In the genomic region with DNA sequence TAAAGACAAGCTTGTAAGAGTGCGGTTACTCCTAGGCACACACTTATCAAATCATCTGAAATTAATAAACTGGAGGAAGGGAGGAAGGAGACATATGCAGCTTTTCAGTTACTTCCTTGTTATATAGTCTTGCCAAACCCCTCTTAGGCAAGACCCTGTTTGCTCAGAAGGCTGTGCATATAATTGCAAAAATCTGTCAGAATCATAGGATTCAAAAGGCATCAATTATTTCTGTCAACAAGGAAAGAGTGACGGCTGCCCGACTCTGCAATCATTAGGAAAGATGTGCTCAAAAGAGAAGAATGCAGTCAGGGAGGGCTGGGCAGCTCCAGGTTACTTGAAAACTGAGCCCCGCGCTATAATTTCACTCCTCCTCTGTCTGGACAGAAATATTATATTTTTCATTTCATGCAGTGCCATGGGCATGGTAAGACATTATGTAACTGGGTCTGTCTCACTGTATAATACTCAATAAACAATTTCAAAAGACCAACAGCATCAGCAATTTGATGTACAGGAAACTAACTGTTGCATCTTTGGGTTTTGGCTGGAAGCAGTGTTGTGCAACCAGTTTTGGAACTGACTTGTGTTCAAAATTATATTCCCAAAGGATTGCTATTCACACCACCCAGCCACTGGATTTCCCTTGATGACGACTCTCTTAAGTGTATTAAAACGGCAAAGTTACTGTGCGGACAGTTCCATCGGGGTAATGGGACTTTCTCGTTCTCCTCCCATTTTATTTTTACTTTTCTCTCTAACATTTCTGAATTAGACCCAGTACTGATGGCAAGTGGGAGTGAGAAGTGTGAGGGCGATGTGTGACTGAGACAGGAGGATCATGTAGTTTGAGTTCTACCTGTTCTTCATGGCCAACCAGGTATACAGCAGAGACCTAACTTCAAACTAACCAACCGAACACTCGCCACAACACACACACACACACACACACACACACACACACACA, we compare ENCODE assay signal across 11 mouse cellular contexts. TPM values are rescaled to one million over a fixed set of nuclear protein-coding genes. Genes with fewer than 3 reads are reported as not detected.
DNase-seq lines count a peak whose midpoint lies in the region; ATAC-seq and TF ChIP-seq lines count a peak whose summit lies in the region.
"Had no signal": no experiment of that assay in that cellular context is flagged by ENCODE, and none has a peak within 500 bp of the region (broad histone marks: within the 10 kb centered on the region; RNA-seq: fewer than 3 reads in every experiment).

No protein-coding gene starts in this region.

- TF ChIP-seq CTCF in intestine, postnatal 0 days (IDR thresholded peaks at IDR 0.05; ENCODE audit: low read depth) = no peak
- no peak for TF ChIP-seq CTCF in E14TG2a.4 (conservative IDR thresholded peaks at IDR 0.05; ENCODE audit: low read length)
- no peak for TF ChIP-seq CTCF in cerebellum, adult 2 months (IDR thresholded peaks at IDR 0.05; ENCODE audit: borderline replicate concordance, insufficient read depth, low read depth, low read length)

- peak overlapping the region; percentile 96; the same call in 1 of the 2 replicates for H3K4me2 ChIP-seq in intestine, embryonic 15.5 days (replicated peaks)
- H3K4me2 ChIP-seq in intestine, postnatal 0 days (replicated peaks; ENCODE audit: low read depth) = no peak overlapping the region
- peak overlapping the region; percentile 95; the same call in 1 of the 2 replicates for H3K4me2 ChIP-seq in lung, embryonic 16.5 days (ENCODE audit: low read depth, low read length)

- no peak overlapping the region for H3K9ac ChIP-seq in intestine, embryonic 15.5 days
- H3K9ac ChIP-seq in intestine, postnatal 0 days (ENCODE audit: low read depth, low read length) = no peak overlapping the region
- no peak overlapping the region for H3K9ac ChIP-seq in lung, embryonic 16.5 days (ENCODE audit: low read length)

- ATAC-seq in intestine, embryonic 15.5 days = no peak
- ATAC-seq in intestine, postnatal 0 days = no peak
- ATAC-seq in lung, embryonic 16.5 days (ENCODE audit: low read depth) = no peak

- H3K27me3 ChIP-seq in intestine, embryonic 15.5 days (replicated peaks) = no peaks in the 10 kb centered on the region
- H3K27me3 ChIP-seq in intestine, postnatal 0 days (replicated peaks; ENCODE audit: control insufficient read depth, insufficient read depth, low read length) = no peaks in the 10 kb centered on the region
- H3K27me3 ChIP-seq in E14TG2a.4 (ENCODE audit: insufficient read depth, low read length) = peaks cover 26% of the 10 kb centered on the region
- H3K27me3 ChIP-seq in lung, embryonic 16.5 days (ENCODE audit: control insufficient read depth, insufficient read depth, low read depth, low read length) = no peaks in the 10 kb centered on the region
- peaks cover 1% of the 10 kb centered on the region; the same call in 1 of the 2 replicates for H3K27me3 ChIP-seq in cerebellum, adult 2 months (ENCODE audit: control insufficient read depth, insufficient read depth, low read length)

- WGBS in intestine, embryonic 15.5 days = 81% methylated on average over 11 of the region's 13 CpGs
- 82% methylated on average over 13 of the region's 13 CpGs for WGBS in intestine, postnatal 0 days
- 63% methylated on average over 13 of the region's 13 CpGs for WGBS in lung, embryonic 16.5 days
- WGBS in cerebellum, adult 2 months = 88% methylated on average over 13 of the region's 13 CpGs

- peaks cover 3% of the 10 kb centered on the region; the same call in 1 of the 2 replicates for H3K4me1 ChIP-seq in intestine, embryonic 15.5 days (replicated peaks)
- 0 out of 2 replicates have a peak, but pooled peaks cover 4% of the 10 kb centered on the region for H3K4me1 ChIP-seq in intestine, postnatal 0 days (replicated peaks; ENCODE audit: control insufficient read depth, insufficient read depth, low read length)
- peaks cover 52% of the 10 kb centered on the region for H3K4me1 ChIP-seq in E14TG2a.4 (replicated peaks; ENCODE audit: low read depth, low read length)
- H3K4me1 ChIP-seq in lung, embryonic 16.5 days (replicated peaks; ENCODE audit: control insufficient read depth, insufficient read depth, low read length) = peaks cover 14% of the 10 kb centered on the region
- peaks cover 3% of the 10 kb centered on the region; the same call in 1 of the 2 replicates for H3K4me1 ChIP-seq in cerebellum, adult 2 months (ENCODE audit: control insufficient read depth, insufficient read depth, low read length)

- no peak for TF ChIP-seq POLR2A in cerebellum, adult 2 months (IDR thresholded peaks at IDR 0.05; ENCODE audit: borderline replicate concordance, insufficient read depth, low read length)

- no peak overlapping the region for H3K4me3 ChIP-seq in intestine, embryonic 15.5 days (replicated peaks)
- H3K4me3 ChIP-seq in intestine, postnatal 0 days (ENCODE audit: low read depth, low read length) = no peak overlapping the region
- 0 out of 2 replicates have a peak overlapping the region, but pooled peaks have one; percentile 84 for H3K4me3 ChIP-seq in E14TG2a.4 (replicated peaks; ENCODE audit: low read length)
- no peak overlapping the region for H3K4me3 ChIP-seq in lung, embryonic 16.5 days (ENCODE audit: low read length)
- no peak overlapping the region for H3K4me3 ChIP-seq in cerebellum, adult 2 months (replicated peaks; ENCODE audit: insufficient read depth, low read depth, low read length)

- DNase-seq in heart, adult 8-10 months (ENCODE audit: low spot score) = peak; percentile 41
- DNase-seq in retina, embryonic 14.5 days (ENCODE audit: low spot score) = no peak
- DNase-seq in left cerebral cortex, adult 18-20 months (ENCODE audit: low spot score in 2 of 2) = no peak
- no peak for DNase-seq in cerebellum, adult 2 months

- H3K9me3 ChIP-seq in intestine, embryonic 15.5 days = no peaks in the 10 kb centered on the region
- H3K9me3 ChIP-seq in intestine, postnatal 0 days (ENCODE audit: control insufficient read depth) = no peaks in the 10 kb centered on the region
- no peaks in the 10 kb centered on the region for H3K9me3 ChIP-seq in E14TG2a.4 (ENCODE audit: low read length)
- no peaks in the 10 kb centered on the region for H3K9me3 ChIP-seq in lung, embryonic 16.5 days (ENCODE audit: control insufficient read depth, low read length)

- H3K27ac ChIP-seq in intestine, embryonic 15.5 days = no peak overlapping the region
- H3K27ac ChIP-seq in intestine, postnatal 0 days (ENCODE audit: low read depth, low read length) = no peak overlapping the region
- peak overlapping the region; percentile 60 for H3K27ac ChIP-seq in lung, embryonic 16.5 days (ENCODE audit: low read length)
- no peak overlapping the region for H3K27ac ChIP-seq in cerebellum, adult 2 months (ENCODE audit: insufficient read depth, low read length)
- H3K27ac ChIP-seq: liver, embryonic 14.5 days had no signal

- no peaks in the 10 kb centered on the region for H3K36me3 ChIP-seq in intestine, embryonic 15.5 days
- no peaks in the 10 kb centered on the region for H3K36me3 ChIP-seq in intestine, postnatal 0 days (ENCODE audit: control insufficient read depth, insufficient read depth)
- no peaks in the 10 kb centered on the region for H3K36me3 ChIP-seq in E14TG2a.4 (ENCODE audit: insufficient read depth, low read length)
- no peaks in the 10 kb centered on the region for H3K36me3 ChIP-seq in lung, embryonic 16.5 days (ENCODE audit: control insufficient read depth, insufficient read depth, low read length)

RNA-seq across cellular contexts. Expression of a gene that starts 1.1 kb away (rescaled TPM):
- 14.9 and 17.0 TPM in 2 replicates for polyA plus RNA-seq in intestine, embryonic 15.5 days (2015; fragmentation: Nextera tagmentation; extraction: Ambion mirVana)
- 18.1 and 19.2 TPM in 2 replicates for polyA plus RNA-seq in intestine, postnatal 0 days (2015; fragmentation: Nextera tagmentation; extraction: Ambion mirVana)
- 10 to 100 TPM in 2 of 4 experiments, 1 to 10 TPM in 2; 8.4 to 11.4 (median 10.6) TPM for total RNA-seq in heart, adult 8-10 months (2022)
- polyA plus RNA-seq in lung, embryonic 16.5 days (2015; fragmentation: Nextera tagmentation; extraction: Ambion mirVana) = 11.5 TPM in 2 replicates
- total RNA-seq in left cerebral cortex, adult 18-20 months (2021) = 1 to 10 TPM; 5.5 to 7.6 TPM
- polyA plus RNA-seq in cerebellum, adult 2 months (2012; rRNA removed) = 5.6 and 6.0 TPM in 2 replicates
- total RNA-seq: MEL had no signal

RNA-seq across cellular contexts. Expression of a gene that starts 41.3 kb away (rescaled TPM):
- polyA plus RNA-seq in intestine, embryonic 15.5 days (2015; fragmentation: Nextera tagmentation; extraction: Ambion mirVana) = not detected in 2 replicates
- polyA plus RNA-seq in intestine, postnatal 0 days (2015; fragmentation: Nextera tagmentation; extraction: Ambion mirVana) = 0.29 TPM in 1 of 2 replicates, not detected in the other
- not detected for total RNA-seq in heart, adult 8-10 months (2022)
- polyA plus RNA-seq in lung, embryonic 16.5 days (2015; fragmentation: Nextera tagmentation; extraction: Ambion mirVana) = 3.5 and 7.7 TPM in 2 replicates
- total RNA-seq in left cerebral cortex, adult 18-20 months (2021) = under 1 TPM in 1 of 2 experiments, not detected in 1; 0.72 TPM
- polyA plus RNA-seq in cerebellum, adult 2 months (2012; rRNA removed) = 1.6 and 4.5 TPM in 2 replicates
- total RNA-seq: heart, postnatal 10 days; MEL had no signal
- polyA plus RNA-seq: liver, embryonic 14.5 days had no signal
